Mouse (Mus musculus): Measurements from ENCODE around the gene Atp6v0c.

The Atp6v0c gene

GRCm38 (mm10) chr17:24169317-24170065, at the start of gene Atp6v0c:
Atp6v0c (minus strand) TSS chr17:24169702.
- DNase-seq, result peak; percentile 96

GRCm38 (mm10) chr17:24216836-24217235, 47.3 kb upstream of the Atp6v0c start:
- no peak for DNase-seq

- DNase-seq, result no peak
These were observed 43.7 kb upstream of the Atp6v0c start for GRCm38 (mm10) chr17:24213186-24213585.

GRCm38 (mm10) chr17:24212441-24213018, 43.0 kb upstream of the Atp6v0c start:
- DNase-seq, result no peak

GRCm38 (mm10) chr17:24211631-24212440, 42.3 kb upstream of the Atp6v0c start:
- peak; percentile 32 for DNase-seq

GRCm38 (mm10) chr17:24210591-24210990, 41.1 kb upstream of the Atp6v0c start:
- DNase-seq, result no peak

GRCm38 (mm10) chr17:24209916-24210240, 40.4 kb upstream of the Atp6v0c start:
- DNase-seq, result no peak

- no peak for DNase-seq
These were observed 39.8 kb upstream of the Atp6v0c start, which contains the start of gene Ntn3 for GRCm38 (mm10) chr17:24209043-24209915. Ntn3 (minus strand) TSS chr17:24209531.

- no peak for DNase-seq
These were observed 39.1 kb upstream of the Atp6v0c start for GRCm38 (mm10) chr17:24208641-24209042.

GRCm38 (mm10) chr17:24207768-24208640, 38.5 kb upstream of the Atp6v0c start:
- no peak for DNase-seq

GRCm38 (mm10) chr17:24206451-24207351, 37.2 kb upstream of the Atp6v0c start:
- no peak for DNase-seq

GRCm38 (mm10) chr17:24205908-24206361, 36.4 kb upstream of the Atp6v0c start:
- DNase-seq, result no peak

- DNase-seq, result peak; percentile 88
These were observed 35.9 kb upstream of the Atp6v0c start, which contains the start of gene Tbc1d24 for GRCm38 (mm10) chr17:24205284-24205888. Tbc1d24 (minus strand) TSS chr17:24205562.

GRCm38 (mm10) chr17:24204846-24205245, 35.3 kb upstream of the Atp6v0c start:
- no peak for DNase-seq

GRCm38 (mm10) chr17:24203611-24204534, 34.4 kb upstream of the Atp6v0c start:
- peak; percentile 21 for DNase-seq

- DNase-seq, result no peak
These were observed 33.6 kb upstream of the Atp6v0c start for GRCm38 (mm10) chr17:24203068-24203467.

- no peak for DNase-seq
These were observed 31.6 kb upstream of the Atp6v0c start for GRCm38 (mm10) chr17:24201092-24201491.

- peak; percentile 36 for DNase-seq
These were observed 30.2 kb upstream of the Atp6v0c start for GRCm38 (mm10) chr17:24199741-24200140.

GRCm38 (mm10) chr17:24199252-24199651, 29.8 kb upstream of the Atp6v0c start:
- no peak for DNase-seq

Measured in kidney, adult 11 months (tissue).